Mouse (Mus musculus) urinary bladder, adult 2 months (tissue): ENCODE data around the gene Sema3a. TPM values are rescaled to one million over a fixed set of nuclear protein-coding genes. Genes with fewer than 3 reads are reported as not detected.

ENCODE experiments used
- DNase-seq: peaks from one replicate; pipeline ENCODE4 v3.0.0; 2022; ENCODE audit warnings: low spot score
- polyA plus RNA-seq: library from polyadenylated mRNA; depleted of rRNA; stranded (reverse); fragments of >200 nt; gene quantifications from 2 replicates; pipeline ENCODE4 v1.2.3, GENCODE M21; 2012; rRNA removed

Sema3a gene
- polyA plus RNA-seq: 13.1 and 19.1 TPM in 2 replicates

GRCm38 (mm10) chr5:13125241-13125692, at the start of gene Sema3a:
Sema3a (plus strand) TSS chr5:13125414.
- DNase-seq: no peak

- no peak for DNase-seq
Measured at GRCm38 (mm10) chr5:13084777-13085439, 40.3 kb upstream of the Sema3a start.

DNA sequence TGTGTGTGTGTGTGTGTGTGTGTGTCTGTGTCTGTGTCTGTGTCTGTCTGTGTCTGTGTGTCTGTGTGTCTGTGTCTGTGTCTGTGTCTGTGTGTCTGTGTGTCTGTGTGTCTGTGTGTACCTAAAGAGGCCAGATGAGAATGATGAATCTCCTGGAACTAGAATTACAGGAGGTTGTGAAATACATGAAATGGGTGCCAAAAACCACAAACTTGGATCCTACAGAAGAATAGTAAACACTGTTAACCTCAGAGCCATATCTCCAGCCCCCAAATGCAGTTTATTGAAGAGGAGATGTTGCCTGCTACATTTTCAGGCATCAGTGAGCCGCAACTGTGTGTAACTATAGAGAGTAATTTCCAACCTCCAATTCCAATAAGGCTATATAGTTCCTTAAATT, 34.8 kb upstream of the Sema3a start:
- DNase-seq: no peak

DNA sequence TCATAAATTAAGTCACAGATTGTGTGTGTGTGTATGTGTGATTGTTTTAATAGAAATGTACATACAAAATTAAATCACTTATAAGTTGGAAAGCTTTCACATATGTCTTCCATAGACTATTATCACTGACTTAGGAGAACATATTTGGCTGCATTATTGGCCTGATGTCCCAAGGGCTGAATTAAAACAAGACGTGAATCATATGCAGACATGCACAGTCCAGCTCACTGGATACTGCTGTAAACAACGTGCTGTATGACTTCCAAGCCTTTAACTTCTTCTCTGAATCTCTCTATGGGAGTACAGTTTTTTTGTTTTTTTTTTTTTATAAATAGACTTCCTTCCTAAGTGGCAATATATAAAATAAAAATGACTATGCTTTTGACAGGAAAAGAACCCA, 15.7 kb upstream of the Sema3a start:
- no peak for DNase-seq

- DNase-seq: no peak
Measured at GRCm38 (mm10) chr5:13117236-13117635, 8.0 kb upstream of the Sema3a start.

DNA sequence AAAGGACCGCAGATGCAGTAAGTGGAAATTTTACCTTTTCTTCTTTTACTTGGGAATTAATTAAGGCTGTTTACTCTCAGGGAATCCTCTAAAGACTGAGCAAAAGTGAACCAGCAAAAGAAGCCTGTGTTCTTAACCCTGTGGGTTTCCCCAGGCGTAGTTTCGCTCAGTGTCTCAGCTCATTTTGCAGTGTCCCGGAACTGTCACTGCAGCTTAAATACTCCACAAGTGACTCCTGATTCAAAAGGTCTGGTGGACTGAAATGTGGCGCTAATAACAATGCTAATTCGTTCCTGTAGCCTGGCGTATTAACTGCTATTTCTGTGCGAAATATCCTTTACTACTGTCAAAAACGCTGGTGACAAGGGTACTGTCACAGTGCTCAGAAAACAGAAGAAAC, 543 bp downstream of the Sema3a start:
- no peak for DNase-seq

DNA sequence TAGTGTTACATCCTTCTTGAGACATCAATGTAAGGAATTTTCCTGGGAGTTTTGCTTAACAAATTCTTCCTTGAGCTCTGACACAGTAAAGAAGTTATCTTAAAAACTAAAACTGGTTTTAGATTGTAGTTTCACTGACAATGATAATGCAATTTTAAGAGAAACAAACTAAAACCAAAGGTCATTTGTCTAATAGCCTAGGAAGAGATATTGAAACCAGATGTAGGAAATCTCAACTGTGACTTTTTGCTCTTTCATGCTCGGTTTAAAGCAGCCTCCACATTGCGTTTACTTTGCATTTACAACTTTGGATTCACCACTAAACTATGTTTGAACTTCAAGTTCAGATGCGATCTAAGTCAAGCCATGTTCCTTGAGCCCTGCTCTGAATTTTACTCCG, 982 bp downstream of the Sema3a start:
- no peak for DNase-seq

GRCm38 (mm10) chr5:13127121-13127520, 1.9 kb downstream of the Sema3a start:
- no peak for DNase-seq

DNA sequence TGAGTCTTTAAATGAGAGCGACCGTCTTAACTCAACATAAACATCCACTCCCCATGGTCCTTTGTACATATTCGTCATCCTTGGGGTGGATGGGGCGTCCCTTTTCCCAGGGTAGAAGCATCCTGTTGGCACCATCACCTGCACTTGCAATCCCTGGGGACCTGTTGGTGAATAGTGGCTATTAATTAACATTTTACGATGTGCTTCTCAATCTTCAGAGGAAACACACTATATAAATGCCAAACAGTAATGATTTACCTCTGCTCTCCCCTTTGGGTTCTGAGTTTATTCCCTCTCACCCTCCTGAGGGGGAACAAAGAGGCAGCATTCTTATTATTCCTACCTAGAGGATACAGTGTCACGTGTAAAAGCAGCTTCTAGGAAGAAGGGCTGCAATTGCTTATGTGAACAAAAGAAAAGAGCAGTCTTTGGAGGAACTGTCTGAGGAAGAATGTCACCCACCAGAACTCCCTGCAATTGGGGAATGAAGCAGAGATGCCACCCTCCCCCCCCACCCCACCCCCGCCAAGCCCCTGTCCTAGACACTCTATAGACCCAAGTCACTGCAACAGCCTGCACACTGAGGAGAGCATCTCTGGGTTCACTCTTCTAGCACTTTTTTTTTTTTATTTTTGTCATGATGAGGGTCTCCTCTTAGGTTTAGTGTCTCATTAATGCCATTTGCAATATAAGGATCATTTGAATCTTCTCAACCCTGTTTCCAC, 19.7 kb downstream of the Sema3a start:
- no peak for DNase-seq

DNA sequence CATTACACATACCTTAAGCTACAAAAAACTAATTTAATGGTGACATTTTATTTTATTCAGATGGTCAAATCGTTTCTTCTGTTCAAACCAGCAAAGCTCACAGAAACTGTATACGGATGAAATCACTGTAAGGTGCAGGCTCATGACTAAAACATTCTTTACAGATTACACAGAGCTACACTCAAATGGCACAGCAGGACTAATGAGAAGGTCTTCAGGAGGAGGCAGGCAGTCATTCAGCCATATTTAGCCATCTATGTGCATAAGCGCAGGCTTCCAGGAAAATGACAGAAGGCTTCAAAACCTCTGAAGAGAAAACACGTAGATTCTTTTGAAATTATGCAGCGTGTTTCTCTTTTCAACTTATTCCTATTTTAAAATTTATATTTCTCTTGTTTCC, 24.7 kb downstream of the Sema3a start:
- no peak for DNase-seq

DNA sequence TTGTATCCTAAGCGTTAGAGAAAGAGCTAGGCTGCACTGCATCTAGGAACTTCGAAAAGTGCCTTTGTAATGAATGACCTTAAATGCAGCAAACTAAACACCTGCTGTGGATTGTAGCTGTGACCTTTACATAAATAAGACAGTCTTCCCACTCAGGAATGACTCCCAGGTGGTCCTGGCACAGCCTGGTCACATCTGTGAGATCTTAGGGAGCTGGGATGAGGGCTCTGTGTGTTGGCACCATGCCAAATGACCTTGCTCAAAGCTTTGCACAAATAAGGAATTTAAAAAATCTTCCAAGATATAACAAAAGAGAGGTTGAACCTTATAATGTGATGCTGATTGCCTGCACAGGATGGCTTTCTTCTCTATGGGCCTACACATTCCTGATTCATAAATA, 25.8 kb downstream of the Sema3a start:
- DNase-seq: no peak

DNA sequence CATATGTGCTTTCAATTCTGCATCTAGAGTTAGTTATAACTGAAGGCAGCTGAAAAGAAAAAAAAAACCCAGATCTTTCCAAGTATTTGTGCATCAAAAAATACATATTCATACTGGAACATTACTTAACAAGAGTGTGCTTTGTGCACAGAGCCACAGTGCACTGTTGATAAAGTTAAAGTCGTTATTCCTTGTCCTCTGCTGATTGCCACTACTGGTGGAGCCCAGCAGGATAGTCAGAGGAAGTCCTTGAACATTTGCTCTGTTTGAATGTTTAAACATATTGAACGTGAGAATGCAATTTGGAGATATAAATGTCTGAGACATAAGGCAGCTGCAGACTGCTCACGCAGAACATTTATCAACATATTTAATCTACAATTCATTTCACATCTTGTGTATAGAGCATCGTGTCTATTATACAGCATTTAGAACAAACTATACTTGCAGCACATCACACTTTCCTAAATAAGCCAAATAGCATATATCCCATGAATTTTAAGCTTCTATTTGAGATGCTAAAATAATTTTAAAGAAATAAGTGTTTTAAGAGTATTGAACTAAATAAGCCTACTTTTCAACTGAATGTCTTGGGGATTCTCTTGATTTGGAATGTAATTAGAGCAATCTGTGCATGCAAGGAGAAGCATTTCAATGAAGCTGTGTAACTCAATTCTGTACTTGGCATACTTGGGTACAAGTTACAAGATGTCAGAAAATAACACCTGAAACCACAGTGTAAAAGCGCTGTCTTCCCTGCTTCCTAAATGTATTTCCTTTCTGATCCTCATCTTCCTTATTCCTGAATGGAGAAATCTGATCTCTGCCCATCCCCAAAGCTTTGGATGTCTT, 32.8 kb downstream of the Sema3a start:
- no peak for DNase-seq

DNA sequence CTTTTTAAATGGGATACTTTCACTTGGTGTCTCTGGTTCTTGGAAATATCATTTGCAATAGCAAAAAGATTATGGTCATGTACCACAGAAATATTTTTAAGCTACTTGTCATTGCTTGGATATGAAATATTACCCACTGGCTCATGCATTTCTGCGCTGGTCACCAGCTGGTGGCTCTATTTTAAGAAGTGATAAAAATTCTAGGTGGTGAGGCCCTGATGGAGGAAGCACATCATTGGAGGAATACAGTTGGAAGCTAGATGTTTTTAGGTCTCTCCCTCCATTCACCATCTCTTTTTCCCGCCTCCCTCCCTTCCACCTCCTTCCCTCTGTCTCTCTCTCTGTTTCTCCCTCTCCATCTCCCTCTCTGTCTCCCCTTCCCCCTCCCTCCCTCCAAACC, 57.0 kb downstream of the Sema3a start:
- no peak for DNase-seq

DNA sequence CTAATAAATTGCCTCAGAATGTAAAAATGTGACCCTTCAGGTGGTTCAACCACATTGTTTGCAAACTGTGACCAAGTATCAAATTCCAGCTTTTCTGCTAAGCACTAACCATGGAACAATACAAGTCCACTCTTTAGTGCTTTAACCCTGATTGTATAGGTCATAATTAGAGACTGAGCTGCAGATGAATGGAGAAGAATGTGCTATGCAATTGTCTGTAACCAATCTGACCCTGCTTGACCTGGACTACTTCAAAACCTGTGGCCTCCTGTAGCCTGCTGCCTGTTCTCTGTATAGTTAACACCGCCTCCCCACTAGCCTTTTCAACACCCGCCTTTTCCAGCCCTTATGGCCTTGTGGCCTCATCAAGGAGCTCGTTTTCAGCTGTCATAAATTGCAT, 72.7 kb downstream of the Sema3a start:
- no peak for DNase-seq

DNA sequence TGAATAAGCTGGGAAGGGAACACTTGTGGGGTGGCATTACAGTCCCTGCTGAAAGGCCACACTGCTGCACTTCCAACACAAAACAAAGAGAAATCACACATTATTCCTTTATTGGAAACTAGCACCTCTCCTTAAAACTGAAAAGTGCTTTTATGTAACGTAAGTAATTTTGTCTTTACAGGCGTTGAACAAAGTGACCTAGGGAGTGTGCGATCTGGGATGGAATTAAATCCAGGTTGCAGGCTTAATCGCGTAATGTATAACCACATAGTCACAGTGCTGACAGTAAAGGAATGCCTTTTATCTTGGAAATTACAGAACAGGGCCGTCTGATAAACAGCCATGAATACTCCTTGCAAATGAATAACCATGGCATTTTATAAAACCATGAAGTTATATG, 74.5 kb downstream of the Sema3a start:
- DNase-seq: no peak

GRCm38 (mm10) chr5:13255353-13255752, 130.1 kb downstream of the Sema3a start:
- no peak for DNase-seq

- no peak for DNase-seq
Measured at GRCm38 (mm10) chr5:13256321-13256720, 131.1 kb downstream of the Sema3a start.

- no peak for DNase-seq
Measured at GRCm38 (mm10) chr5:13263087-13263486, 137.9 kb downstream of the Sema3a start.

DNA sequence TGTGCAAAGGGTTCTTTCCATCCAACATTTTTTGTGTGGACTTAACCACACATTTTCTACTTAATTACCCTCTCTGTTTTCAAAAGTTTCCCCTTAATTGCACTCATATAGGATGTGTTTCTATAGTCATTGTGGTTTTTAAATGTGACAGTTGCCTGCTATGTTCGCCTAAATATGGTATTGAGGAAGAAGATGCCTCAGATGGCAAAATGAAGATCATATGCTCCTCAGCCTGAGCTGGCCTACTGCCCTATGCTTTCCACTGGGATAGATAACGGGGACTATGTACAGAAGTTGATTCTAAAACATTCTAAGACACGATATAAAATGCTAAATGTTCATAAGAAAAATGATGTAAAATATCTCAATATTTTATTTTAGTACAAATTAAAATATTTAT, 138.3 kb downstream of the Sema3a start:
- no peak for DNase-seq

DNA sequence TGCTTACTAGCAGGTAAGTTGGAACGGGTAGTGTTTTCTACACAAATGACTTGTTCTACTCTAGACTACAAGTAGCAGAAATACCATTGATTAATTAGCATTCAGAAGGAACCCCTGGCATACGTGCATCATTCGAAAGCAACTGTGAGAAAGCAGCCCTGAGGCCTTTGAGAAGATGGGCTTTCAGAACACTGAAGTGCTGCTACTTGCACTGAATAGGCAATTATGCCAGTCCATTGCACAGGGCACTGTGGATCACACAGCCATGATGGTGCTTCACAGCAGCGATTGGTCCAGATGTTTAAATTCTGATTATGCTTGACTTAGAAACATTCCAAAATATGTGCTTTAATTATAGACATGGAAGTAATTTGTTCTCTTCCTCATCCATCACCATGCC, 187.5 kb downstream of the Sema3a start:
- no peak for DNase-seq

DNA sequence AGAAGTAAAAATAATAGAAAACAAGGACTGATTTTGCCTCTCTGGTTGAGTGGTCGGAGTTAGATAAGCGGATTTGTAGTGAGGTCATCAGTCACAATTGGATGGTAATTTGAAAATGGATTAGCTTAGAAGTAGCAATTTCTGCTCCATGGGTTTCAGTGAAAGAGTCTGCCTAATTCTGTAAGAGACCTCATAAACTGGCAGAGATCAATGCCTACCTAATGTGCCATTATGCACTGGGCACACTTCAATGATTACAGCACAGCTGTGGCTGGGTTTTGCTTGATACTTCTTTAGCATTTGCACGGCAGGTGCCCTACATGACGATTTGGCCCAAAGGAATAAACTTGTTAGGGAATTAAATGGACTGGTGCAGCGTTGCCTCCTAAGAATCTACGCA, 188.8 kb downstream of the Sema3a start:
- DNase-seq: no peak

DNA sequence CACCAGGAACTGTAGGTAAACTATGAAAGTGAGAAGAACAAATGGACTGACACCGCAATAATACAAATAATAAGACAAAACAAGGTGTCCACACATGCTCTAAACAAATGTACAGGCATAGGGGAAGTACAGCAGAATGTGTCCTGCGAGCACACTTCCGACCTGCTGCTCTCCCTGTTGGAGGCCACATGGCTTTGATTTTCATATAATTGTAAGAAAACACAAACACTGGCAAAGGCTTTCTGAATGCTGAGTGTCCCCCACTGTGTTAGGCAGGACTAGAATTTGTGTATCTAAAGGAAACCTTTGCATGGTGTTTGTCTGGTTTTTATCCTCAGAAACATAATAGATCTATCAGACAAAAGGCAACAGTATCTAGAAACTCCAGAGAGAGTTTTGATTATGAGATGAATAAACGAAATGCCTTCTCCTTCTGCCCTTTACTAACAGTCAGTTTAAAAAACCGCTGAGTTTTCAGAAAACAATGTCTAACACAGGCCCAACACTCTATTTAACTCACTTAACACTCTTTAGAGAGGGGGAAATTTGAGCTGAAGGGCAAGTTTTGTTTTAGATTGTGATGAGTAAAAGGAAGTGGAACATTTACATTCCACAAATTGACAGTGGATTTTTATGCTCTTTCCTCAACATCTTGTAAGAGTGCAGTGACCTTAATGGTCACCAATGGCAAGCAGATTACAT, 193.7 kb downstream of the Sema3a start:
- DNase-seq: no peak
